Mouse (Mus musculus) gastrocnemius, postnatal 4 days (tissue): ENCODE results near the gene Thumpd1. TPM values are rescaled to one million over a fixed set of nuclear protein-coding genes. Genes with fewer than 3 reads are reported as not detected.
"Not testable (repeated sequence)": the region's sequence is repeated elsewhere in the genome, so short reads cannot be mapped to it uniquely, and the experiment has no call there.

ENCODE experiments used
- DNase-seq, 2 experiments: peaks; one replicate each; pipeline ENCODE4 v3.0.0; 2021 to 2022; ENCODE audit warnings: low spot score in 2 of 2, mixed read lengths in 2 of 2
- long read RNA-seq, 2 experiments: library from polyadenylated mRNA; stranded (forward); transcript quantifications; one replicate each; pipeline ENCODE4 v2.0.0; 2021
- total RNA-seq, 2 experiments: library from RNA; stranded (reverse); gene quantifications; 2 replicates each; pipeline ENCODE4 v1.2.3; 2021

The Thumpd1 gene
- total RNA-seq: 10 to 100 TPM; 25.6 to 28.6 TPM
- long read RNA-seq, experiment 1, transcript Thumpd1-201 (4 exons, 2,689 nt): major isoform, 58 of 68 reads
- long read RNA-seq, experiment 1, partial matches to known transcripts: 8 of 68 reads
- long read RNA-seq, experiment 1, other reads (novel, unspliced or antisense): 2 of 68 reads
- long read RNA-seq, experiment 2, transcript Thumpd1-201 (4 exons, 2,689 nt): major isoform, 75 of 81 reads
- long read RNA-seq, experiment 2, partial matches to known transcripts: 0 of 81 reads
- long read RNA-seq, experiment 2, other reads (novel, unspliced or antisense): 5 of 81 reads

DNA sequence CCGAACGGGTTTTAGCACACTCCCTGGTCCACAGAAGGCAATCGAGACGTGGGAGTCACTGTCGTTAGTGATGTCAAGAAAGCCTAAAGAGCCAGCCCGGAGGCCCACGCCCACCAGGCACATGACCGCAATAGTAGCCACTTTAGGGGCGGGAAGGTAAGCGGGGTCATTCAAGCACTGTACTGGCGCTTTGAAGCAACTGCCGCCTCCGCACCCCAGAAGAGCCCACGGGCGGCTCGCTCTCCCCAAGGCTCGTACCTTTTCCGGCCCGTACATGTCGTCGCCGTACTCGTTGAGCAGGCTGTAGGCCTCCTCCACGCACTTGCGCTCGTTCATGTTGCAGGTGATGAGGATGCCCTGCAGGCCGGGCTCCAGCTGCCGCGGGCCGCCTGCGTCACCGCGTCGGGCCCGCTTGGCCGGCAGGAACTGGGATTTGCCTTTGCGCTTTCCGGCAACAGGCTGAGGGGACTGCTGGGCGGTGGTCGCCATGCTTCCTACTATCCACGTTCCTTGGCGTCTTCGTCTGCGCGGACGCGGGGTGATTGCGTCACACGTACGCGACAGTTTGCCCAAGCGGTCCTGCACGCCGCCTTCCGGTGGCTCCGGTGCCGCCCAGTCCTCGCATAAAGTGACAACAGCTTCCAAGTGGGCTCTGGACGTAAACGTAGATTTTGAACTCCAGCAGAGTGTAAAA lies at the start of gene Thumpd1:
TSS of gene Thumpd1 (minus strand) at position 546 of the 694 bp plus-strand sequence.
- DNase-seq: peak; percentile 89 to 97

DNA sequence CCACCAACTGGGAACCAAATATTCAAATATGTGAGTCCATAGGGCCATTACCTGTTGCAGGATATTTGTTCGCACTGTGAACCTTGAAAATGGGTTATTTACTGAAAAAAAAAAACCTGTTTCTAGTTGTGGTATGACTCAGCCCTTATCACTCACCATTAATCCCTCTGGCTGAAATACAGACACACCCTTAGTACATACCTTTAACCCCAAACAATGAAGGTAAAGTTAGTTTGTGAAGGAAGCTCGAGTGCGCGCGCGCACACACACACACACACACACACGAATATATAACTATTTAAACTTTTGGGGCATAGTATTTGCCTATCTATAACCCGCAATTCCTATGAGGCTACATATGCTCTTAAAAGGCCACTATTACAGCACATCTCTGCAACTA lies 49.3 kb upstream of the Thumpd1 start:
- DNase-seq: no peak

- DNase-seq: no peak
Observed at GRCm38 (mm10) chr7:119766996-119767395, 46.4 kb upstream of the Thumpd1 start.

DNA sequence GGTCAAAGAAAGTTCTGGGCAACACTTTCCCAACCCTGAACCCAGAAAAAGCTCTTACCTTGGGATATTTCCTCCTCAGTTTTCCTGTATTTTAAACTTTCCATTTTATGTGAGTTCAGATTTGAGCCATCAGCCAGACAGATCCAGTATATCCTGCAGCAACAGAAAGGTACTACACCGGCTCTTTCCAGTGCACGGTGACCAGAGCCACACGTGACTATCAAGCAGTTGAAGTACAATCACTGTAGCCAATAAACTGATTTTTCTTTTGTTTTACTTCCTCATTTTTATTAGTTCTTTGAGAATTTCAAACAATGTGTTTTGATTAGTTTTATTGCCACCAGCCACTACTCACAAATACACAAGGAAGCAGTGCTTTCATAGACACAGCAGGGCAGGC lies 43.8 kb upstream of the Thumpd1 start:
- no peak for DNase-seq

DNA sequence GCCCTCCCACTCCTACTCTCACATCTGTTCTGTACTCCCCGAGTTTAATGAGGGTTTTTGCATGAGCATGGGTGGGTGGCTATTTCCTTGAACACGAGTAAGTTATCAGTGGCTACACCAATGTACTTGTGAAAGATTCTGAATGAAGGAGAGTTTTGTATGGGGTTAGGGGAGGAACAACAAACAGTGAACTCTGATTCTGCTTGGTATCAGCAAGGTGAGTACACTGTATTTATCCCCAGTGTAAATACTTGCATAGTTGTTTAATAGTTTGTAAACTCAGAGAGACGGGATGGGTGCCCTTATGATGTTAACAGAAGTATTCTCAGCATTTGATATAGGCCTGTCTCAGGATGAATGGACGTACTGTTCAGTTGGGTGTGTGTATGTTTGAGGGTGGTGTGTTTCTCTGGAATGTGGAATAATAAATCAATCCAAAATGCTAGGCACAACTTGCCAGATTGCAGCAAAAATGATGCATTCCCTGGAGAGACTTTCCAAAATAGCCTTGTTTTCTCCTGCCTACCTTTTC lies 41.6 kb upstream of the Thumpd1 start:
- no peak for DNase-seq

- no peak for DNase-seq
Observed at GRCm38 (mm10) chr7:119760527-119760951, 39.9 kb upstream of the Thumpd1 start, which contains the start of gene Acsm3. Gene Acsm3 (plus strand): TSS chr7:119760923.

DNA sequence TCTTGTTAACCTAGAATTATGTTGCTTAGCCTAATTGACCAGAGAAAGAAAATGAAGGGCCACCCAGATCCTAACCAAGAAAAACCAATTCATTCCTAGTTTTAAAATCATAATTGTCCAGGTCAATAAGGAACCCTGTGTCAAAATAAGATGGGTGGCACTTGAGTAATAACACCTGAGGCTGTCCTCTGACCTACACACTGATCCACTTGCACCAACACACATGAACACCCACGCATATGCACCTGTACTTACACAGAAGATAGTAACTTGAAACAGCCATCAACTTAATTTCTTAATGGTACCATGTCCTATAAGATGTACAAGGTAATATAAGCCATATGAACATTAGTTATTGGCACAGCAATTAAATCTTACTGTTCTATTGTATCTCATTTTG lies 33.1 kb upstream of the Thumpd1 start:
- no peak for DNase-seq

DNA sequence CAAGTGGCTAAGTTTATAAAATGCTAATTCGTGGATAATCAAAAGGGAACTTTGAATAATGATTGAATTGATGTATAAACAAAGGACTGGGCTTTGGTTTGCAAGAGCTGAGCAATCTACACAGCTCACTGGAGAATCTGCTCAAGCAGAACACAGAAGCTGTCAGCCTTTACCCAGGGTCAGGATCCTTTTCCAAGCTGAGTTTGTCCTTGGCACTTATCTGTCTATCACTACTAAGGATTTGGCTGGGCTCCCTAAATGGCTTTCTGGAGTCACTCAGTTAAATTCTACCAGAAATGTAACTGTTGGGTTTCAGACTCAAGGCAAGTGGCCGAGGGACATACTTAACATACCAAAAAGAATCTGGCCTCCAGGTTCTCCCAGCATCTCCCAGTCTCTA lies 29.3 kb upstream of the Thumpd1 start:
- no peak for DNase-seq

GRCm38 (mm10) chr7:119748761-119749160 lies 28.2 kb upstream of the Thumpd1 start:
- DNase-seq: no peak

GRCm38 (mm10) chr7:119745869-119746268 lies 25.3 kb upstream of the Thumpd1 start:
- no peak for DNase-seq

- no peak for DNase-seq
Observed at GRCm38 (mm10) chr7:119744321-119744720, 23.7 kb upstream of the Thumpd1 start.

DNA sequence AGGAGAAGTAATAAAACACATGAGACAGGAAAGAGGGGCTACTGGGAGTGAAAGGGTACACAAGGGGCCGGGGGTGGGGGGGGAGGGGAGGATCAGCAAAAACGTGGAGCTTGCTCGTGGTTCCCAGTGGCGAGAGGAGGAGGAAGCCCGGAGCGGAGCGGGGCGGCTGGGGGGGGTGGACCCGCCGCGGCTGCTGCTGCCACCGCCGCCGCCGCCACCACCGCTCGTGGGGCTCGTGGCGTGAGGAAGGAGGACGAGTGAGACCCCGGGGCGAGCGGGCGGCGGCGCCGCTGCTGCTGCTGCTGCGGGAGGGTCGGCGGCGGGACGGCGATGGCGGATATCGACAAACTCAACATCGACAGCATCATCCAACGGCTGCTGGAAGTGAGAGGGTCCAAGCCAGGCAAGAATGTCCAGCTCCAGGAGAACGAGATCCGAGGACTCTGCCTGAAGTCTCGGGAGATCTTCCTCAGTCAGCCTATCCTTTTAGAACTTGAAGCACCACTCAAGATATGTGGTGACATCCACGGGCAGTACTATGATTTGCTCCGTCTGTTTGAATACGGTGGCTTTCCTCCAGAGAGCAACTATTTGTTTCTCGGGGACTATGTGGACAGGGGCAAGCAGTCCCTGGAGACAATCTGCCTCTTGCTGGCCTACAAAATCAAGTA lies 19.3 kb upstream of the Thumpd1 start:
- not testable (repeated sequence) for DNase-seq

DNA sequence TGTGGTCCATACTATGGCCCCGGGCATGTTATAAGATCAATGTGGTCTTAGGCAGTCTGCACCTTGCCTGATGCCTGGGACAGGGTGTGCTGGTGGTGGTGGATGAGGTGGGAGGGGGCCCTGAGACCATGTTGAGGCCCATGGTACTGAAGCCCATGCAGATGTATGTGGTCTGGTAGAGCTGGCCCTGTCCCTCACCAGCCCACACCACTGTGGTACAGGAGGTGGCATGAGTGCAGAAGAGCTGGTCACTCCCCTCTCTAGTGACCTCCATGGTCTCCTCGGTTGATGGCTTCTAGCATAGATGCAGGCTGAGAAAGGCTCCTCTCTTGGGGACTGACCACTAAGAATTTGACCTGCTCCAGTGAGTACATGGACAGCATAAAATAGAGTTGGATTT lies 18.3 kb upstream of the Thumpd1 start:
- no peak for DNase-seq

DNA sequence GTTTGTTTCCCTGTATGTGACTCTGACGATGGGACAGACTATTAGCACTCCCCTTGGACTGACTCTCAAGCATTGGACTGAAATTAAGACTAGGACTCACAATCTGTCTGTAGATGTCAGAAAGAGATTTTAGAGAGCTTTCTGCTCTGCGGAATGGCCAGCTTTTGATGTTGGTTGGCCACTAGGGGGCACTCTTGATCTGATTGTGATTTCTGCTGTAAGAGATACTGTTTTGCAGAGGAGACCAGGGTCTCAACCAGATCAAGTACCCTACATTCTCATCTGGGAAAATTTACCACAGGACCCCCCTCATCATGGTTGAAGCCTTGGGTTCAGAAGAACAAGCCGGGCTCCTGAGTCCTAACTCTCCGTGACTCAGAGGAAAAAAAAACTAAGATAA lies 10.7 kb upstream of the Thumpd1 start:
- not testable (repeated sequence) for DNase-seq

- no peak for DNase-seq
Observed at GRCm38 (mm10) chr7:119727621-119728020, 7.0 kb upstream of the Thumpd1 start.

- no peak for DNase-seq
Observed at GRCm38 (mm10) chr7:119720947-119721310, 331 bp upstream of the Thumpd1 start.

- no peak for DNase-seq
Observed at GRCm38 (mm10) chr7:119714111-119714510, 6.5 kb downstream of the Thumpd1 start.

DNA sequence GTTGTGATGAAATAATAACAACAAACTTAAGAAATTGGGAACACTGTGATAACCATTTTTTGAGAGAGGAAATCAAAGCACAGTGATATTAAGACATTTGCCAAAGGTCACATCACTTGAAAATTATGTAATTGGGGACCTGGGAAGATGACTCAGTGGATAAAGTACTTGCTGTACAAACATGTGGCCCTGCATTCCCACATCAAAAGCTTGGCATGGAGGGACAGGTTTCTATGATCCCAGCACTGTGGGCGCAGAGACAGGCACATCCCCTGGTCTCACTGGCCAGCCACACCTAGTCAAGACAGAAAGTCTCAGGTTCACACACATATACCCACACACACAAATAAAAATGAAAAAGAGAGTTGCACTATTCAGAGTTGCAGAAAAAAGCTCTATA lies 25.7 kb downstream of the Thumpd1 start:
- DNase-seq: no peak

DNA sequence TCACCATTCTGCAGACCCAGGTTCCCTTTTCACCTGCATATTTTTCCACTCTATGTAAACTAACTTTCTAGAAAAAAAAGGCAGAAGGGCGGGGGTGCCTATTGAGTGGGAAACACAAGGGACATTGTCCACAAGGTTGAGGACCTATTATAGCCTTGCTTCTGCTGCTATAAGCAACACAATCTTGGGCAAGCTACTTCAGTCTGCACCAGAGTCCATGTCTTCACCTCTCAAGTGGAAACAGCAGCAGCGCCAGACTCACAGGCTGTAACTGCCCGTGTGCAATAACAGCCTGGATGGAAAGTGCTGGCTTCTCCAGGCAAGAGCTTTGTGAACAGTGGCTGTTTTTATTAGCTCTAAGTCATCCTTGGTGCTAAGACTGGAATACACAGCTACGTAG lies 28.3 kb downstream of the Thumpd1 start:
- DNase-seq: no peak

DNA sequence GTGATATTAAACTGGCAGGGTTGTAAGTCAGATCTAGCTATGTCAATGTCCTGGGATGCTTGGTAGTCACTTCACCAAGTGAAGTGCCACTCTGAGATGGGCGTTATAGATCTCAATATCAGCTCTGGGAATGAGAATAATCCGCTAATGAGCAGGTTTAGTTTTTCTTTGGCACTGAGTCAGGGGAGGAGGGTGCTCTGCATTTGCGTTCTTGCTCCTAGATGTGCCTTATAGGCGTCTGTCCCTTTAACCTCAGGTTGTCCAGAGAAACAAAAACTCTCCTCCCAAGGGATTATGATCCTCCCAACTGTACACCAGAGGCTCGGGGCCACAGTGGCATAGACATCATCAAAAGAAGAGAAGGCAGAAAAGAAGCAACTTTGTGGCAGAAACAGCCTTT lies 30.9 kb downstream of the Thumpd1 start, which contains the start of gene Acsm4:
TSS of gene Acsm4 (plus strand) at position 301 of the 400 bp plus-strand sequence.
- no peak for DNase-seq

GRCm38 (mm10) chr7:119682699-119683098 lies 37.9 kb downstream of the Thumpd1 start:
- no peak for DNase-seq

- no peak for DNase-seq
Observed at GRCm38 (mm10) chr7:119680107-119680506, 40.5 kb downstream of the Thumpd1 start.
